Mouse (Mus musculus) kidney, embryonic 15.5 days (tissue): ENCODE data around the gene Gpx4. TPM values are rescaled to one million over a fixed set of nuclear protein-coding genes. Genes with fewer than 3 reads are reported as not detected.

Source experiments
- ATAC-seq: fragments of 200-750 bp; cut with Nextera tagmentation; replicated peaks from 2 replicates; pipeline ENCODE4 v1.8.0; 2017; ENCODE audit warnings: moderate TSS enrichment; ENCODE audit not compliant: low FRiP score
- H3K27ac ChIP-seq: fragments of 300-500 bp; sonication (generic); 2 replicates; pipeline ENCODE4 v1.5.1; 2015; ENCODE audit warnings: mild to moderate bottlenecking, inconsistent platforms
- H3K27me3 ChIP-seq: fragments of 300-500 bp; sonication (generic); 2 replicates; pipeline ENCODE4 v1.6.1; 2015; ENCODE audit warnings: inconsistent platforms
- H3K36me3 ChIP-seq: fragments of 300-500 bp; sonication (generic); 2 replicates; pipeline ENCODE4 v1.6.1; 2015; ENCODE audit warnings: inconsistent platforms
- H3K4me1 ChIP-seq: fragments of 300-500 bp; sonication (generic); 2 replicates; pipeline ENCODE4 v1.6.1; 2015; ENCODE audit warnings: inconsistent platforms
- H3K4me2 ChIP-seq: fragments of 300-500 bp; sonication (generic); 2 replicates; pipeline ENCODE4 v1.6.1; 2015; ENCODE audit warnings: moderate library complexity, mild to moderate bottlenecking, inconsistent platforms
- H3K4me3 ChIP-seq: fragments of 300-500 bp; sonication (generic); replicated peaks from 2 replicates; pipeline ENCODE4 v1.5.1; 2015; ENCODE audit warnings: mild to moderate bottlenecking, inconsistent platforms
- H3K9ac ChIP-seq: fragments of 300-500 bp; sonication (generic); 2 replicates; pipeline ENCODE4 v1.6.1; 2015; ENCODE audit warnings: mild to moderate bottlenecking, inconsistent platforms
- H3K9me3 ChIP-seq: fragments of 300-500 bp; sonication (generic); replicated peaks from 2 replicates; pipeline ENCODE4 v1.6.1; 2016; ENCODE audit warnings: inconsistent platforms
- WGBS: fragments of 180-500 bp; shearing (Covaris S2); methylation state at CpG from one replicate; pipeline ENCODE4 v1.1.7; 2015; ENCODE audit warnings: mixed read lengths; 5-methylcytosine and 5-hydroxymethylcytosine counted together
- polyA plus RNA-seq: library from polyadenylated mRNA; unstranded; fragments of >200 nt; fragmentation: Nextera tagmentation; extraction: Ambion mirVana; gene quantifications from 2 replicates; pipeline ENCODE4 v1.2.1, GENCODE M21; 2015

Gene Gpx4
- polyA plus RNA-seq, 1 experiment from 2014 or later: 603 TPM

DNA sequence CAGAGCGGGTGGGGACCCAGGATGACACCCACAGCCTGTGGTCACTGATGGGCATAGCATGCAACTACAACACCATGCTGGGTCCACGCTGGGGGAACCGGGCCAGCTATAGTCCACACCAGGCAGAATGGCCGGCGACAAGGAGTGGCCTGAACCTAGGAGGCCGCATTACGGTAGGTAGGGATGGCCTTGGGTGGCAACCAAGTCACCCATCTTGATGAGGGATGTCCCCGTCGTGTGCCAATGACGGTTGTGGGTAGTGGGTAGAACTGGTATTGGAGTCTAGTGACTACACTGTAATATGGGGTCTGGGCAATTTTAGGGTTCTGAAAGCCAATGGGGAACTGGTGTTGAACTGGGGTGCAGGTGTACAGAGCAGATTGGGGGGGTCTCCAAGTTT lies 30.0 kb upstream of the Gpx4 start:
- H3K36me3 ChIP-seq: 0 out of 2 replicates have a peak, but pooled peaks cover under 1% of the 10 kb centered on the region
- no peak overlapping the region for H3K27ac ChIP-seq
- H3K9me3 ChIP-seq: no peaks in the 10 kb centered on the region
- H3K4me2 ChIP-seq: no peak overlapping the region
- no peak overlapping the region for H3K9ac ChIP-seq
- no peak for ATAC-seq
- WGBS: 84% methylated on average over 10 of the region's 10 CpGs
- H3K27me3 ChIP-seq: peaks cover 46% of the 10 kb centered on the region
- no peak overlapping the region; the same call in 1 of the 2 replicates for H3K4me3 ChIP-seq
- H3K4me1 ChIP-seq: peaks cover 36% of the 10 kb centered on the region

DNA sequence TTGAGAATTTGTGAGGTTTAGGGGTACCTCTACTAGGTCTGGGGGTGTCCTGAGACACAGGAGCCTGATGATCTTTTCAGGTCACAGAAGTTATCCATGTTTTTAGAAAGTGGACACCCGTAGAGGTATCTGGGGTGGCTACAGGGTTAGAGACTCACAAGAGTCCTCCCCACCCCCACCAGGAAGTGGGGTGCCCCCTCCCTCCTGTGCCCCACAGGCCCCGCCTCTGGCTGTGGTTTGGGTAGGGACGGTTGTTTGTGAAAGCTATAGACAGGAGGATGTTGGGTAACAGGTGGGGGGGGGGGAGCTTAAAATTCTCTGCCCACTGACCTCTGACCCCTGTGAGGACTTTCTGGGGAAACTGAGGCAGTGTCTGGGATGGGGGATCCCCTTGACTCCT lies 29.6 kb upstream of the Gpx4 start:
- ATAC-seq: no peak
- Histone ChIP-seq H3K27ac (no peak overlapping the region), H3K9me3 (no peaks in the 10 kb centered on the region), H3K4me3 (no peak overlapping the region), H3K9ac (no peak overlapping the region), H3K36me3 (no peaks in the 10 kb centered on the region), H3K4me1 (peaks cover 36% of the 10 kb centered on the region), H3K4me2 (no peak overlapping the region), H3K27me3 (peaks cover 42% of the 10 kb centered on the region)
- 74% methylated on average over 3 of the region's 3 CpGs for WGBS

GRCm38 (mm10) chr10:80017771-80018170 lies 29.2 kb upstream of the Gpx4 start:
- no peak for ATAC-seq
- peaks cover 36% of the 10 kb centered on the region for H3K4me1 ChIP-seq
- 84% methylated on average over 14 of the region's 14 CpGs for WGBS

GRCm38 (mm10) chr10:80018739-80019297 lies 28.1 kb upstream of the Gpx4 start:
- peak; percentile 65 for ATAC-seq
- peak overlapping the region; percentile 77 for H3K27ac ChIP-seq
- 0 out of 2 replicates have a peak overlapping the region, but pooled peaks have one; percentile 33 for H3K9ac ChIP-seq
- peaks cover 31% of the 10 kb centered on the region for H3K4me1 ChIP-seq
- H3K4me2 ChIP-seq: peak overlapping the region; percentile 62
- no peaks in the 10 kb centered on the region for H3K9me3 ChIP-seq
- peaks cover 27% of the 10 kb centered on the region for H3K27me3 ChIP-seq
- H3K36me3 ChIP-seq: no peaks in the 10 kb centered on the region
- peak overlapping the region; percentile 42 for H3K4me3 ChIP-seq
- 4% methylated on average over 15 of the region's 15 CpGs for WGBS

More at GRCm38 (mm10) chr10:80017771-80018170, 29.2 kb upstream of the Gpx4 start:
- Histone ChIP-seq H3K9ac (no peak overlapping the region), H3K4me3 (no peak overlapping the region), H3K27ac (0 out of 2 replicates have a peak overlapping the region, but pooled peaks have one; percentile 2), H3K27me3 (peaks cover 38% of the 10 kb centered on the region), H3K9me3 (no peaks in the 10 kb centered on the region), H3K4me2 (no peak overlapping the region), H3K36me3 (no peaks in the 10 kb centered on the region)

- Histone ChIP-seq H3K9ac (peak overlapping the region; percentile 33; the same call in 1 of the 2 replicates), H3K4me2 (peak overlapping the region; percentile 62), H3K4me1 (peaks cover 24% of the 10 kb centered on the region), H3K27me3 (peaks cover 19% of the 10 kb centered on the region), H3K4me3 (peak overlapping the region; percentile 42), H3K9me3 (no peaks in the 10 kb centered on the region), H3K27ac (peak overlapping the region; percentile 77), H3K36me3 (no peaks in the 10 kb centered on the region)
- WGBS: 13% methylated on average over 20 of the region's 20 CpGs
- peak; percentile 74 for ATAC-seq
Observed at GRCm38 (mm10) chr10:80019471-80020131, 27.4 kb upstream of the Gpx4 start.

DNA sequence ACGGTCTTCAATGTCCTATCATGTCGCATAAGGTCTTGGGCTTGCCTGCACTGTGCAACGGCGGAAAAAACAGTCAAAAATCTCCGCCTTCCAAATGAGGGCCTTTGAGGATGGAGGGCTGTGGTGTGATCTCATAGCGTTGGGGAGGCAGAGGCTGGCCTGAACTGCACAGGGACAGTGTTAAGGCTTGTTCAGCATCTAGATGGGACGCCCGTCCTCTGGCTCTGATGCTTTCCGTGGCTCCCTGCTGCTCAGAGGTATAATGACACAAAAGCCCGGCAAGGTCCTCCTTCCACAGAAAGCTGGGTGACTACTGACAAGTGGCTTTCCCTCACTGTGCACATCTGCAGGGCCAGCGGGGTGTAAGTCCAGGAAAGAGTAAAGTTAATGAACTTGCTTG lies 26.8 kb upstream of the Gpx4 start:
- ATAC-seq: no peak
- no peaks in the 10 kb centered on the region for H3K9me3 ChIP-seq
- peak overlapping the region; percentile 42 for H3K4me3 ChIP-seq
- peak overlapping the region; percentile 62 for H3K4me2 ChIP-seq
- WGBS: 38% methylated on average over 11 of the region's 11 CpGs
- peaks cover 13% of the 10 kb centered on the region for H3K27me3 ChIP-seq
- peaks cover 23% of the 10 kb centered on the region for H3K4me1 ChIP-seq
- peak overlapping the region; percentile 75 for H3K27ac ChIP-seq
- H3K9ac ChIP-seq: peak overlapping the region; percentile 33; the same call in 1 of the 2 replicates
- no peaks in the 10 kb centered on the region for H3K36me3 ChIP-seq

- no peaks in the 10 kb centered on the region for H3K36me3 ChIP-seq
- no peaks in the 10 kb centered on the region for H3K9me3 ChIP-seq
- peaks cover 24% of the 10 kb centered on the region for H3K4me1 ChIP-seq
- no peak overlapping the region for H3K9ac ChIP-seq
- H3K4me2 ChIP-seq: peak overlapping the region; percentile 62
- H3K27ac ChIP-seq: no peak overlapping the region
- peak overlapping the region; percentile 42 for H3K4me3 ChIP-seq
- H3K27me3 ChIP-seq: peaks cover 8% of the 10 kb centered on the region
- ATAC-seq: no peak
- 82% methylated on average over 18 of the region's 18 CpGs for WGBS
Observed at GRCm38 (mm10) chr10:80020603-80021319, 26.2 kb upstream of the Gpx4 start.

DNA sequence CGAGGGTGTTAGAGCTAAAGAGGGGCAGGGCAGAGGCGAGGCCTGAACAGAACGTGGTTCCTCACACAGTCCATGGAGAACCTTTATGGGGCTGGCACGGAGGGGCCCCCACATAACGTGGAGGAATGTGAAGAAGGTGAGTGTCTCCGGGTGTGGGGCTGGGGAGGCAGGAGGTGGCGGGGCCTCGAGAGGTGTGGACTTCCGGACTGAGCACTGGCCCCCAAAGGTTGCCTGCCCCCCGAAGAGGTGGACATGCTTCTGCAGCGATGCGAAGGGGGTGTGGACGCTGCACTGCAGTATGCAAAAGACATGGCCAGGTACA lies 25.7 kb upstream of the Gpx4 start:
- peaks cover 4% of the 10 kb centered on the region; the same call in 1 of the 2 replicates for H3K27me3 ChIP-seq
- H3K4me3 ChIP-seq: no peak overlapping the region
- no peak overlapping the region for H3K4me2 ChIP-seq
- no peaks in the 10 kb centered on the region for H3K9me3 ChIP-seq
- no peaks in the 10 kb centered on the region for H3K36me3 ChIP-seq
- peaks cover 28% of the 10 kb centered on the region for H3K4me1 ChIP-seq
- no peak for ATAC-seq
- 89% methylated on average over 13 of the region's 13 CpGs for WGBS
- no peak overlapping the region for H3K27ac ChIP-seq
- no peak overlapping the region for H3K9ac ChIP-seq

GRCm38 (mm10) chr10:80022164-80022563 lies 24.8 kb upstream of the Gpx4 start:
- Histone ChIP-seq H3K9me3 (no peaks in the 10 kb centered on the region), H3K4me1 (peaks cover 28% of the 10 kb centered on the region), H3K27me3 (peaks cover 4% of the 10 kb centered on the region; the same call in 1 of the 2 replicates), H3K27ac (no peak overlapping the region), H3K4me3 (no peak overlapping the region), H3K36me3 (0 out of 2 replicates have a peak, but pooled peaks cover 4% of the 10 kb centered on the region), H3K9ac (no peak overlapping the region), H3K4me2 (no peak overlapping the region)
- ATAC-seq: no peak
- 92% methylated on average over 12 of the region's 12 CpGs for WGBS

DNA sequence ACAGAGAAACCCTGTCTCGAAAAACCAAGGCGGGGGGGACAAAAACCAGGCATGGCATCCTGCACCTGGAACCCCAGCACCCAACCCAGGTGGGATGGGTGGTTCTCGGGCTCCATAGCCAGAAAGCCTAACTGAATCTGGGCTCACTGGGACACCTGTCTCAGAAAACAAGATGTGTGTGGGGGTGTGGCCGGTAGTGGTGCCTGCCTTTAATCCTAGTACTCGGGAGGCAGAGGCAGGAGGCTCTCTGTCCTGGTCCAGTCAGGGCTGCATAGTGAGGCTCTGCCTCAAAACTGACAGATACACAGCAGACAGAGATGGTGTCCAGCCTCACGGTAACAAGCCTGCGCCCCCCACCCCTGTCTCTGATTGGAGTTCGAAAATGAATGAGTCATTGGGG lies 24.2 kb upstream of the Gpx4 start:
- Histone ChIP-seq H3K4me2 (no peak overlapping the region), H3K4me3 (no peak overlapping the region), H3K4me1 (peaks cover 28% of the 10 kb centered on the region), H3K27me3 (peaks cover 1% of the 10 kb centered on the region; the same call in 1 of the 2 replicates), H3K9me3 (no peaks in the 10 kb centered on the region), H3K36me3 (peaks cover 7% of the 10 kb centered on the region; the same call in 1 of the 2 replicates), H3K27ac (no peak overlapping the region), H3K9ac (no peak overlapping the region)
- ATAC-seq: no peak
- 94% methylated on average over 8 of the region's 8 CpGs for WGBS

- Histone ChIP-seq H3K9me3 (no peaks in the 10 kb centered on the region), H3K36me3 (peaks cover 7% of the 10 kb centered on the region; the same call in 1 of the 2 replicates), H3K4me3 (no peak overlapping the region), H3K27ac (no peak overlapping the region), H3K27me3 (no peaks in the 10 kb centered on the region), H3K4me1 (peaks cover 24% of the 10 kb centered on the region), H3K9ac (no peak overlapping the region), H3K4me2 (no peak overlapping the region)
- WGBS: 75% methylated on average over 5 of the region's 5 CpGs
- no peak for ATAC-seq
Observed at GRCm38 (mm10) chr10:80023758-80024157, 23.2 kb upstream of the Gpx4 start.
